Mouse (Mus musculus) intestine, embryonic 14.5 days (tissue): ENCODE measurements at regions not wholly inside any gene's neighbourhood (a gene's known extent, or its start where the extent isn't known, plus 50 kb on each side); places are given as distances from the start of the nearest gene placed in this dataset.

Experiments used
- ATAC-seq: fragments of 200-750 bp; cut with Nextera tagmentation; replicated peaks from 2 replicates; pipeline ENCODE4 v1.8.0; 2017; ENCODE audit warnings: low read depth, moderate number of reproducible peaks, moderate TSS enrichment, moderate library complexity; ENCODE audit not compliant: low FRiP score, low TSS enrichment
- DNase-seq: peaks from one replicate; pipeline ENCODE4 v3.0.0-alpha.2; 2018; ENCODE audit warnings: low spot score
- H3K27ac ChIP-seq: fragments of 300-500 bp; sonication (generic); 2 replicates; pipeline ENCODE4 v1.5.1; 2014; ENCODE audit warnings: low read depth, mild to moderate bottlenecking, control low read depth
- H3K27me3 ChIP-seq: fragments of 300-500 bp; sonication (generic); replicated peaks from 2 replicates; pipeline ENCODE4 v1.6.1; 2014; ENCODE audit warnings: low read length, control low read depth; ENCODE audit not compliant: control insufficient read depth, insufficient read depth
- H3K36me3 ChIP-seq: fragments of 300-500 bp; sonication (generic); 2 replicates; pipeline ENCODE4 v1.6.1; 2014; ENCODE audit warnings: low read length, control low read depth; ENCODE audit not compliant: control insufficient read depth, insufficient read depth
- H3K4me1 ChIP-seq: fragments of 300-500 bp; sonication (generic); replicated peaks from 2 replicates; pipeline ENCODE4 v1.6.1; 2014; ENCODE audit warnings: low read length, control low read depth, mixed read lengths; ENCODE audit not compliant: control insufficient read depth, insufficient read depth
- H3K4me2 ChIP-seq: fragments of 300-500 bp; sonication (generic); 2 replicates; pipeline ENCODE4 v1.6.1; 2014; ENCODE audit warnings: low read length
- H3K4me3 ChIP-seq: fragments of 300-500 bp; sonication (generic); 2 replicates; pipeline ENCODE4 v1.5.1; 2014; ENCODE audit warnings: low read depth, low read length, control low read depth, mixed read lengths
- H3K9ac ChIP-seq: fragments of 300-500 bp; sonication (generic); 2 replicates; pipeline ENCODE4 v1.6.1; 2014; ENCODE audit warnings: mild to moderate bottlenecking, low read length
- H3K9me3 ChIP-seq: fragments of 300-500 bp; sonication (generic); 2 replicates; pipeline ENCODE4 v1.6.1; 2016; ENCODE audit warnings: low read length, control low read depth; ENCODE audit not compliant: control insufficient read depth
- WGBS: fragments of 180-500 bp; shearing (Covaris S2); extraction: QIAGEN DNeasy Blood & Tissue Kit; methylation state at CpG from one replicate; pipeline ENCODE4 v1.1.7; 2014; 5-methylcytosine and 5-hydroxymethylcytosine counted together

DNA sequence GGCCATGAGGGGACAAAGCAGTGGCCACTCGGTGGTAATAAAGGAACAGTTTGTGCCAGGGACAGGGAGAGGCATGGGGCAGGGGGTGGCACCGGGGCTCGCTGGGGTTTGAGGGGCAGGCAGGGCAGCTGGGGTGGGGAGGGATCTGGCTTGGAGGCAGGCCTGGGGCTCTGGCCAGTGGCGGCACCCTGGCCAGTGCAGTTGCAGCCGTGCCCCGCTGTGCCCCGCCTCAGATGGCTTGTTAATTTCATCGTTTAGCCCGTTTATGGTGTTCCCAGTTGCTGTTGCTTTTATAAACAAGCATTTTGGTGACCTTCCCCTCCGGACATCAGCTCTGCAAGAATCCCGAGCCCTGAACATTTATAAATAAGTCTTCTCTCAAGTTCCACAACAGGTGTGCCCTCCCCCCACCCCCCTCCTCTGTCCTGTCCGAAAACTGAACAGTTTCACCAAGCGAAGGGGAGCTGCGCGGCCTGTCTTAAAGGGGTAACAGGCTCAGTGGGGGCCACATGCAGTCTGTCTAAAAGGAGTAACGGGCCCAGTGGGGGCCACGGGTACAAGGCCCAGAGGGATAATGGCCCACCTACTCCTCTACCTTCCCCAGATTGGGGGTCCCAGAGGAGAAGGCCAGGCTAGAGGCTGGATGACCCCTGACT, 51.0 kb upstream of the Casz1 start:
- no peak for ATAC-seq
- Histone ChIP-seq H3K36me3 (no peaks in the 10 kb centered on the region), H3K9ac (no peak overlapping the region), H3K27ac (no peak overlapping the region), H3K4me1 (no peaks in the 10 kb centered on the region; the same call in 1 of the 2 replicates), H3K27me3 (no peaks in the 10 kb centered on the region), H3K4me2 (no peak overlapping the region), H3K4me3 (no peak overlapping the region), H3K9me3 (no peaks in the 10 kb centered on the region)
- no peak for DNase-seq
- WGBS: 65% methylated on average over 17 of the region's 17 CpGs

DNA sequence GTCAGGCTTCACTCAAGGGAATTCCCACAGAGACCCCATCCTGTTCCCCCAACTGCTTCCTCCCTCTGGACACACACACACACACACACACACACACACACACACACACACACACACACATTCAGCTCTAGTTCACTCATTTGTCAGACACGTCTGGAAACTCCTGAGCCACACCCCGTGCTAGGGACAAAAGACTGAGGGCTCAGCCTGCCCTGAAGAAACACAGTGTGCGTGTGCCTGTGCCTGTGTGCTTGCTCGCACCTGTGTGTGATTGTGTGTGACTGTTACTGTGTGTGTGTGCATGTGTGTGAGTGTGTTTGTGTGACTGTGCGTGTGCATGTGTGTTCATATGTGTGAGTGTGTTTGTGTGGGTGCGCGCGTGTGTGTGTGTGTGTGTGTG, 50.4 kb upstream of the Casz1 start:
- Histone ChIP-seq H3K27me3 (no peaks in the 10 kb centered on the region), H3K4me1 (no peaks in the 10 kb centered on the region; the same call in 1 of the 2 replicates), H3K4me3 (no peak overlapping the region), H3K36me3 (no peaks in the 10 kb centered on the region), H3K4me2 (no peak overlapping the region), H3K27ac (no peak overlapping the region), H3K9ac (no peak overlapping the region), H3K9me3 (no peaks in the 10 kb centered on the region)
- 74% methylated on average over 8 of the region's 8 CpGs for WGBS
- ATAC-seq (no peak), DNase-seq (no peak)
